Comparison of ENCODE assay signal across 10 mouse cellular contexts in genomic region chr5:118666437-118667207, GRCm38 (mm10).
DNase-seq lines count a peak whose midpoint lies in the region; ATAC-seq and TF ChIP-seq lines count a peak whose summit lies in the region.
"Had no signal": no experiment of that assay in that cellular context is flagged by ENCODE, and none has a peak within 500 bp of the region (broad histone marks: within the 10 kb centered on the region; RNA-seq: fewer than 3 reads in every experiment).

No protein-coding gene starts in this region.

- H3K4me3 ChIP-seq in E14TG2a.4 (replicated peaks; ENCODE audit: low read length), result peak overlapping the region; percentile 49
- H3K4me3 ChIP-seq in forebrain, postnatal 0 days (ENCODE audit: low read depth, low read length), result no peak overlapping the region; the same call in 1 of the 2 replicates
- no peak overlapping the region; the same call in 1 of the 2 replicates for H3K4me3 ChIP-seq in midbrain, embryonic 11.5 days (ENCODE audit: low read depth, low read length)

- no peaks in the 10 kb centered on the region for H3K9me3 ChIP-seq in E14TG2a.4 (ENCODE audit: low read length)
- H3K9me3 ChIP-seq in forebrain, postnatal 0 days (ENCODE audit: low read length), result no peaks in the 10 kb centered on the region
- H3K9me3 ChIP-seq in midbrain, embryonic 11.5 days (ENCODE audit: control insufficient read depth, low read length), result no peaks in the 10 kb centered on the region

- WGBS in forebrain, postnatal 0 days, result 13% methylated on average over 25 of the region's 25 CpGs
- 39% methylated on average over 25 of the region's 25 CpGs for WGBS in midbrain, embryonic 11.5 days

- peak; percentile 82 for ATAC-seq in forebrain, postnatal 0 days
- ATAC-seq in midbrain, embryonic 11.5 days (ENCODE audit: low FRiP score), result peak; percentile 86

- H3K36me3 ChIP-seq in E14TG2a.4 (ENCODE audit: insufficient read depth, low read length), result peaks cover 23% of the 10 kb centered on the region
- 0 out of 2 replicates have a peak, but pooled peaks cover 3% of the 10 kb centered on the region for H3K36me3 ChIP-seq in forebrain, postnatal 0 days (ENCODE audit: insufficient read depth)
- no peaks in the 10 kb centered on the region for H3K36me3 ChIP-seq in midbrain, embryonic 11.5 days (ENCODE audit: control insufficient read depth, insufficient read depth, low read length)

- peaks cover 80% of the 10 kb centered on the region for H3K4me1 ChIP-seq in E14TG2a.4 (replicated peaks; ENCODE audit: low read depth, low read length)
- peaks cover 10% of the 10 kb centered on the region for H3K4me1 ChIP-seq in forebrain, postnatal 0 days (ENCODE audit: insufficient read depth)
- H3K4me1 ChIP-seq in midbrain, embryonic 11.5 days (ENCODE audit: control insufficient read depth, insufficient read depth, low read length), result peaks cover 53% of the 10 kb centered on the region

- H3K4me2 ChIP-seq in forebrain, postnatal 0 days (ENCODE audit: low read depth), result peak overlapping the region; percentile 44
- H3K4me2 ChIP-seq in midbrain, embryonic 11.5 days, result peak overlapping the region; percentile 36

- H3K27me3 ChIP-seq in E14TG2a.4 (ENCODE audit: insufficient read depth, low read length), result no peaks in the 10 kb centered on the region
- no peaks in the 10 kb centered on the region for H3K27me3 ChIP-seq in forebrain, postnatal 0 days (ENCODE audit: insufficient read depth, low read length)
- H3K27me3 ChIP-seq in midbrain, embryonic 11.5 days (ENCODE audit: control insufficient read depth, insufficient read depth, low read length), result no peaks in the 10 kb centered on the region

- DNase-seq in MN1 (ENCODE audit: low spot score), result peak; percentile 63
- DNase-seq in forebrain, postnatal 0 days, result peak; percentile 53
- DNase-seq in midbrain, embryonic 11.5 days (ENCODE audit: low spot score, missing footprints), result peak; percentile 96
- DNase-seq in cerebellum, postnatal 36 days, result no peak
- no peak for DNase-seq in spleen, adult 12 weeks (ENCODE audit: low spot score)
- DNase-seq in urinary bladder, postnatal 36 days (ENCODE audit: low spot score in 2 of 2), result no peak
- DNase-seq in ovary, postnatal 14 days (ENCODE audit: low spot score), result no peak
- DNase-seq: kidney, adult 8-10 months; thymus, postnatal 14 days had no signal

- no peak for TF ChIP-seq CTCF in E14TG2a.4 (conservative IDR thresholded peaks at IDR 0.05; ENCODE audit: low read length)
- TF ChIP-seq CTCF in forebrain, postnatal 0 days (IDR thresholded peaks at IDR 0.05; ENCODE audit: low read depth), result 0 out of 2 replicates have a peak, but pooled peaks have one; percentile 1

- H3K9ac ChIP-seq in forebrain, postnatal 0 days, result peak overlapping the region; percentile 28
- H3K9ac ChIP-seq in midbrain, embryonic 11.5 days (ENCODE audit: low read length), result peak overlapping the region; percentile 49; the same call in 1 of the 2 replicates

- peak overlapping the region; percentile 50 for H3K27ac ChIP-seq in forebrain, postnatal 0 days (ENCODE audit: low read depth, low read length)
- H3K27ac ChIP-seq in midbrain, embryonic 11.5 days (ENCODE audit: low read depth, low read length), result peak overlapping the region; percentile 57; the same call in 1 of the 2 replicates

Comparison
In these comparisons a context has a peak if more than half of its experiments do, and no peak if none do; other contexts are left out.
1. DNase-seq: peak in MN1 (single experiment), forebrain, postnatal 0 days (single experiment) and midbrain, embryonic 11.5 days (single experiment); none in cerebellum, postnatal 36 days (0 of 2), spleen, adult 12 weeks (single experiment), urinary bladder, postnatal 36 days (0 of 2) and ovary, postnatal 14 days (single experiment).